In the genomic region with DNA sequence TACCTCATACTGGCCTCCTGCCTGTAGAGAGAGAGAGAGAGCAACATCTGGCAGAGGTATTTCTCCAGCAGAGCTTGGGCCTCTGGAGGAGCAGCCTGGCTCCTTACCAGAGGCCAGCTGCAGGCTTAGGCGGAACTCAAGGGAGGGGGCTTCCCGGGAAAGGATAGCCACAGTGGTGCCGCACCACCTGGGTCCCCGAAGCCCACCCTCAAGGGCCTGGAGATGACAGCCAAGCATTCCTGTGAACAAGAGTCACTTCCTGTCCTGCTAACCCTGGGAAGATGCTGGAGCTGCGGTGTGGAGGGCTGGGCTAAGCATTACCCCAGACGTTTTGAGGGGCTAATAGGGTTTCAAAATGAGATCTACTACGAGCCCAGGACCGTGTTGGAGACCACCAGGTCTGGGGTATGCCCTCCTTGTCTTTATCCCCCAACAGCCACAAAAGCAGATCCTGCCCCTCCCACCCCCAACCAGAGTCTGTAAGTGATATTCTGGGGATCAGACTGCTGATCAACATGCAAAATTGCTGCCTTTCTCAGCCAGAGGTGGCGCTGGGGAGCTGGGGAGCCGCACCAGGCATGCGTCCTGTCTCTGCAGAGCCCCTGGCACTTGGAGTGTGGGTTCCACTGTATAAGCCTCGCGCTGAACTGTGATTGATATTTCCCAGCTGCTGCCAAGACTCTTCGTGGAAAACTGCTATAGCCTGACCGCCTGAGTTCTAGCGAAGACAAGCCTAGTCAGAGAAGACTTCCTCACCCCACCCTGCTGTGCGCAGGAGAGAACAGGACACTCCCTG, we compare ENCODE assay signal across 8 mouse cellular contexts. TPM values are rescaled to one million over a fixed set of nuclear protein-coding genes. Genes with fewer than 3 reads are reported as not detected.
DNase-seq lines count a peak whose midpoint lies in the region; ATAC-seq and TF ChIP-seq lines count a peak whose summit lies in the region.

No protein-coding gene starts in this region.

- peak; percentile 81 for ATAC-seq in heart, embryonic 12.5 days (ENCODE audit: insufficient number of reproducible peaks, low FRiP score)
- ATAC-seq in kidney, embryonic 15.5 days (replicated peaks; ENCODE audit: low FRiP score): peak; percentile 81
- peak; percentile 41; the same call in 1 of the 2 replicates for ATAC-seq in liver, embryonic 11.5 days (replicated peaks; ENCODE audit: low FRiP score)
- ATAC-seq in neural tube, embryonic 12.5 days (ENCODE audit: low FRiP score, low read depth): peak; percentile 61

- DNase-seq in 3T3-L1 (ENCODE audit: low read depth, low spot score): peak; percentile 94
- peak; percentile 73 for DNase-seq in adrenal gland, postnatal 25 days
- DNase-seq in liver, embryonic 11.5 days (ENCODE audit: low spot score): peak; percentile 57
- DNase-seq in thymus, postnatal 36 days: peak; percentile 42 to 44

- no peaks in the 10 kb centered on the region for H3K27me3 ChIP-seq in heart, embryonic 12.5 days (replicated peaks)
- no peaks in the 10 kb centered on the region for H3K27me3 ChIP-seq in kidney, embryonic 15.5 days
- H3K27me3 ChIP-seq in liver, embryonic 11.5 days (replicated peaks; ENCODE audit: control insufficient read depth, insufficient read depth, low read length): no peaks in the 10 kb centered on the region
- no peaks in the 10 kb centered on the region for H3K27me3 ChIP-seq in neural tube, embryonic 12.5 days (replicated peaks)

- no peaks in the 10 kb centered on the region for H3K36me3 ChIP-seq in heart, embryonic 12.5 days
- H3K36me3 ChIP-seq in kidney, embryonic 15.5 days: no peaks in the 10 kb centered on the region
- no peaks in the 10 kb centered on the region for H3K36me3 ChIP-seq in liver, embryonic 11.5 days (ENCODE audit: control insufficient read depth, insufficient read depth, low read length)
- H3K36me3 ChIP-seq in neural tube, embryonic 12.5 days: no peaks in the 10 kb centered on the region

- no peaks in the 10 kb centered on the region for H3K9me3 ChIP-seq in heart, embryonic 12.5 days (replicated peaks)
- H3K9me3 ChIP-seq in kidney, embryonic 15.5 days (replicated peaks): no peaks in the 10 kb centered on the region
- H3K9me3 ChIP-seq in liver, embryonic 11.5 days (ENCODE audit: control insufficient read depth, low read length): no peaks in the 10 kb centered on the region
- no peaks in the 10 kb centered on the region for H3K9me3 ChIP-seq in neural tube, embryonic 12.5 days

- peaks cover 29% of the 10 kb centered on the region for H3K4me1 ChIP-seq in embryonic fibroblast, embryonic 13.5 days (ENCODE audit: control insufficient read depth, insufficient read depth, low read length)
- peaks cover 38% of the 10 kb centered on the region for H3K4me1 ChIP-seq in heart, embryonic 12.5 days (replicated peaks)
- peaks cover 32% of the 10 kb centered on the region for H3K4me1 ChIP-seq in kidney, embryonic 15.5 days
- H3K4me1 ChIP-seq in liver, embryonic 11.5 days (replicated peaks; ENCODE audit: control insufficient read depth, insufficient read depth, low read length): 0 out of 2 replicates have a peak, but pooled peaks cover 5% of the 10 kb centered on the region
- H3K4me1 ChIP-seq in neural tube, embryonic 12.5 days: 0 out of 2 replicates have a peak, but pooled peaks cover 14% of the 10 kb centered on the region

- peak; percentile 47 for TF ChIP-seq POLR2A in embryonic fibroblast, embryonic 13.5 days (IDR thresholded peaks at IDR 0.05; ENCODE audit: low read depth, low read length)

- H3K9ac ChIP-seq in heart, embryonic 12.5 days: peak overlapping the region; percentile 64
- 0 out of 2 replicates have a peak overlapping the region, but pooled peaks have one; percentile 29 for H3K9ac ChIP-seq in kidney, embryonic 15.5 days
- H3K9ac ChIP-seq in liver, embryonic 11.5 days (ENCODE audit: low read depth, low read length): no peak overlapping the region
- H3K9ac ChIP-seq in neural tube, embryonic 12.5 days: 0 out of 2 replicates have a peak overlapping the region, but pooled peaks have one; percentile 2

- H3K27ac ChIP-seq in embryonic fibroblast, embryonic 13.5 days (ENCODE audit: insufficient read depth, low read length): peak overlapping the region; percentile 70
- peak overlapping the region; percentile 77 for H3K27ac ChIP-seq in heart, embryonic 12.5 days (ENCODE audit: poor library complexity, severe bottlenecking)
- H3K27ac ChIP-seq in kidney, embryonic 15.5 days: peak overlapping the region; percentile 85
- peak overlapping the region; percentile 57; the same call in 1 of the 2 replicates for H3K27ac ChIP-seq in liver, embryonic 11.5 days (ENCODE audit: low read depth, low read length)
- H3K27ac ChIP-seq in neural tube, embryonic 12.5 days: 0 out of 2 replicates have a peak overlapping the region, but pooled peaks have one; percentile 1

- TF ChIP-seq CTCF in embryonic fibroblast, embryonic 13.5 days (IDR thresholded peaks at IDR 0.05; ENCODE audit: borderline replicate concordance, insufficient read depth, low read length): peak; percentile 75; the same call in 1 of the 2 replicates

- no peak overlapping the region for H3K4me3 ChIP-seq in embryonic fibroblast, embryonic 13.5 days (ENCODE audit: insufficient read depth, low read length)
- no peak overlapping the region for H3K4me3 ChIP-seq in heart, embryonic 12.5 days
- H3K4me3 ChIP-seq in kidney, embryonic 15.5 days (replicated peaks): 0 out of 2 replicates have a peak overlapping the region, but pooled peaks have one; percentile 8
- H3K4me3 ChIP-seq in liver, embryonic 11.5 days (ENCODE audit: low read depth, low read length): no peak overlapping the region
- H3K4me3 ChIP-seq in neural tube, embryonic 12.5 days: no peak overlapping the region

- WGBS in heart, embryonic 12.5 days: 6% methylated on average over 17 of the region's 17 CpGs
- 14% methylated on average over 17 of the region's 17 CpGs for WGBS in kidney, embryonic 15.5 days
- WGBS in liver, embryonic 11.5 days: 16% methylated on average over 17 of the region's 17 CpGs
- 17% methylated on average over 17 of the region's 17 CpGs for WGBS in neural tube, embryonic 12.5 days

- H3K4me2 ChIP-seq in heart, embryonic 12.5 days: peak overlapping the region; percentile 57
- peak overlapping the region; percentile 43 for H3K4me2 ChIP-seq in kidney, embryonic 15.5 days
- peak overlapping the region; percentile 2; the same call in 1 of the 2 replicates for H3K4me2 ChIP-seq in liver, embryonic 11.5 days
- H3K4me2 ChIP-seq in neural tube, embryonic 12.5 days (replicated peaks): peak overlapping the region; percentile 24

RNA-seq across cellular contexts. Expression of a gene that starts 7.1 kb away (rescaled TPM):
- 427 and 469 TPM in 2 replicates for total RNA-seq in adrenal gland, postnatal 25 days (2021)
- 768 and 923 TPM in 2 replicates for polyA plus RNA-seq in embryonic fibroblast, embryonic 13.5 days (2011; ENCODE audit: insufficient read length, low read depth, missing spikeins)
- polyA plus RNA-seq in heart, embryonic 12.5 days (2016; fragmentation: Nextera tagmentation; extraction: Ambion mirVana): 35.9 and 37.1 TPM in 2 replicates
- 75.3 and 112 TPM in 2 replicates for polyA plus RNA-seq in kidney, embryonic 15.5 days (2015; fragmentation: Nextera tagmentation; extraction: Ambion mirVana)
- polyA plus RNA-seq in liver, embryonic 11.5 days (2014; fragmentation: Nextera tagmentation; extraction: Ambion mirVana): 18.1 and 20.8 TPM in 2 replicates
- polyA plus RNA-seq in neural tube, embryonic 12.5 days (2016; fragmentation: Nextera tagmentation; extraction: Ambion mirVana): 26.4 and 27.9 TPM in 2 replicates

Comparison
In these comparisons a context has a peak if more than half of its experiments do, and no peak if none do; other contexts are left out.
1. DNase-seq: peak in every context shown above with its lines; median percentile 94 in 3T3-L1; 73 in adrenal gland, postnatal 25 days; 57 in liver, embryonic 11.5 days; 43 in thymus, postnatal 36 days.
2. H3K27ac ChIP-seq: peak in every context shown above with its lines; median percentile 85 in kidney, embryonic 15.5 days; 77 in heart, embryonic 12.5 days; 70 in embryonic fibroblast, embryonic 13.5 days; 57 in liver, embryonic 11.5 days; 1 in neural tube, embryonic 12.5 days.
3. H3K4me2 ChIP-seq: peak in every context shown above with its lines; median percentile 57 in heart, embryonic 12.5 days; 43 in kidney, embryonic 15.5 days; 24 in neural tube, embryonic 12.5 days; 2 in liver, embryonic 11.5 days.